Mouse (Mus musculus) limb, embryonic 12.5 days (tissue): ENCODE measurements around the gene Slc12a1. TPM values are rescaled to one million over a fixed set of nuclear protein-coding genes. Genes with fewer than 3 reads are reported as not detected.
"Not testable (repeated sequence)": the region's sequence is repeated elsewhere in the genome, so short reads cannot be mapped to it uniquely, and the experiment has no call there.

ENCODE experiments used
- ATAC-seq: fragments of 200-750 bp; cut with Nextera tagmentation; 2 replicates; pipeline ENCODE4 v1.8.0; 2017; ENCODE audit warnings: low read depth, moderate TSS enrichment; ENCODE audit not compliant: insufficient number of reproducible peaks, insufficient read depth, low FRiP score, low TSS enrichment
- H3K27ac ChIP-seq: fragments of 300-500 bp; sonication (generic); 2 replicates; pipeline ENCODE4 v1.5.1; 2016; ENCODE audit warnings: mild to moderate bottlenecking, moderate library complexity
- H3K27me3 ChIP-seq: fragments of 300-500 bp; sonication (generic); 2 replicates; pipeline ENCODE4 v1.6.1; 2016; ENCODE audit warnings: mild to moderate bottlenecking, moderate library complexity
- H3K36me3 ChIP-seq: fragments of 300-500 bp; sonication (generic); 2 replicates; pipeline ENCODE4 v1.6.1; 2016; ENCODE audit warnings: mild to moderate bottlenecking, moderate library complexity
- H3K4me1 ChIP-seq: fragments of 300-500 bp; sonication (generic); replicated peaks from 2 replicates; pipeline ENCODE4 v1.6.1; 2016
- H3K4me2 ChIP-seq: fragments of 300-500 bp; sonication (generic); 2 replicates; pipeline ENCODE4 v1.6.1; 2016; ENCODE audit warnings: mild to moderate bottlenecking, moderate library complexity
- H3K4me3 ChIP-seq: fragments of 300-500 bp; sonication (generic); replicated peaks from 2 replicates; pipeline ENCODE4 v1.5.1; 2016; ENCODE audit warnings: mild to moderate bottlenecking
- H3K9ac ChIP-seq: fragments of 300-500 bp; sonication (generic); replicated peaks from 2 replicates; pipeline ENCODE4 v1.6.1; 2016; ENCODE audit warnings: mild to moderate bottlenecking, moderate library complexity
- H3K9me3 ChIP-seq: fragments of 300-500 bp; sonication (generic); 2 replicates; pipeline ENCODE4 v1.6.1; 2016; ENCODE audit warnings: mild to moderate bottlenecking, moderate library complexity
- WGBS: fragments of 180-500 bp; shearing (Covaris S2); methylation state at CpG from one replicate; pipeline ENCODE4 v1.1.7; 2016; 5-methylcytosine and 5-hydroxymethylcytosine counted together
- polyA plus RNA-seq: library from polyadenylated mRNA; unstranded; fragments of >200 nt; fragmentation: Nextera tagmentation; extraction: Ambion mirVana; gene quantifications from 2 replicates; pipeline ENCODE4 v1.2.1, GENCODE M21; 2016

Slc12a1 gene
- not detected in 2 replicates for polyA plus RNA-seq

DNA sequence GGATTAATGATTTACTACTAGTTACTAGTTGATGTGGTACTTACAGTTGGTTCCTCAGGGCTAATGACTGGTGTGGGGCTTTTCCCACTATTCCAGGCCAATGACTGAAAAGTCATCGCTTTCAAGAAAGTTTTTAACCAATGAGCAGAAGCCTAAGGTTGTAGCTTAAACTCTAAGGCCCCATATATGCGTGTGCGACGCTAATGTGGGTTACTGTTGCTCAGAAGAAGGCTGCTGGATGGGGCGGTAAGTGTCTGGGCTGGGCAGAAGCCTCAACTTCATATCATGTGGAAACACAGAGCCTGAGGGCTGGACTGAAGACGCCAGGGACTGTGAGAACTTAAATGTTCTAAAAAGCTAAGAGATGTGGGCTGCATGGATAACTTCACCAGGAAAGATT lies at the start of gene Slc12a1:
Gene Slc12a1 (plus strand): TSS at position 118 of the 400 bp plus-strand sequence.
- no peak within 1 kb of the TSS for H3K9ac ChIP-seq
- H3K36me3 ChIP-seq: no peaks in the 10 kb centered on the region
- ATAC-seq: no peak
- H3K4me1 ChIP-seq: no peaks in the 10 kb centered on the region; the same call in 1 of the 2 replicates
- no peak within 1 kb of the TSS for H3K4me3 ChIP-seq
- H3K9me3 ChIP-seq: no peaks in the 10 kb centered on the region
- 88% methylated on average over 6 of the region's 6 CpGs for WGBS
- H3K27me3 ChIP-seq: no peaks in the 10 kb centered on the region
- no peak within 1 kb of the TSS for H3K4me2 ChIP-seq
- H3K27ac ChIP-seq: no peak within 1 kb of the TSS

DNA sequence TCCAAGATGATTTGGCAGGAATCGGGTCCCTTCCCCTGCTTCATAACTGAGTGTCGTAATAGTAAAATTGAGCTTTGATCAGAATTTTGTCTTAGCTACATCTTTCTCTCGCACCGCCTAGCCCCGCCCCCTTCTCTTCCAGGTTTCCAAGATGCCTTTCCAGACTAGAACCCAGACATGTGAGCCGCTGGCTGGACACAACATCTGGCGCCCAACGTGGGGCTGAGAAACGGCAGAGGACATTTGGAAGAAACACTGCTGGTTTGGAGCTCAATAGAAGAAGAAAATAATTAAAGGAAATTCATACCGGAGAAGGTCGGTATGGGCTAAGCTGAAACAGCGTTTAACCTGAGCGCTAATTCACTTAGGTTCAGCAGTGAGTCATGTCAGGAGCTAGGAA lies 47.8 kb upstream of the Slc12a1 start:
- H3K9ac ChIP-seq, ATAC-seq, H3K4me1 ChIP-seq, H3K27ac ChIP-seq, H3K27me3 ChIP-seq, H3K9me3 ChIP-seq, H3K4me3 ChIP-seq, H3K4me2 ChIP-seq: not testable (repeated sequence)
- 95% methylated on average over 13 of the region's 13 CpGs for WGBS
- peaks cover 72% of the 10 kb centered on the region for H3K36me3 ChIP-seq

DNA sequence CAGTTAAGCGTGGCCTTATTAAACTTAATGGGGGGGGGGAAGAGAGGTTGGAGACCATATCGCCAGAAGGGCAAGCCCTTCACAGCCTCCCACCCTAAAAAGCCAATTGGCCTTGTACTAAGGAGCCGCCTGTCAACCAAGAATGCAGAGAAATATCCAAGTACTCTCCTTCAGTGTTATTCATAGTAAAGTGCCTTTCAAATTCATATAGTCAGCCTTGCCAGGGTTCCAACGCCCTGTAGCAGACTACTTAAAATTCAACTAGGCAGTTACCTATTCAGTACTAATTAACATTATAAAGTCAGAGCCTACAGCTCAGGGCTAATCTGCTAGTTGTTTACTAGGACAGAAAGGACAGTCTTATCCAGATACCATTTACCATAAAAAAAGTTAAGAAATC lies 45.8 kb upstream of the Slc12a1 start:
- not testable (repeated sequence) for H3K27me3 ChIP-seq, H3K27ac ChIP-seq, H3K9me3 ChIP-seq, H3K4me2 ChIP-seq, H3K4me1 ChIP-seq, H3K4me3 ChIP-seq, ATAC-seq, H3K9ac ChIP-seq
- H3K36me3 ChIP-seq: peaks cover 64% of the 10 kb centered on the region
- 96% methylated on average over 4 of the region's 4 CpGs for WGBS

DNA sequence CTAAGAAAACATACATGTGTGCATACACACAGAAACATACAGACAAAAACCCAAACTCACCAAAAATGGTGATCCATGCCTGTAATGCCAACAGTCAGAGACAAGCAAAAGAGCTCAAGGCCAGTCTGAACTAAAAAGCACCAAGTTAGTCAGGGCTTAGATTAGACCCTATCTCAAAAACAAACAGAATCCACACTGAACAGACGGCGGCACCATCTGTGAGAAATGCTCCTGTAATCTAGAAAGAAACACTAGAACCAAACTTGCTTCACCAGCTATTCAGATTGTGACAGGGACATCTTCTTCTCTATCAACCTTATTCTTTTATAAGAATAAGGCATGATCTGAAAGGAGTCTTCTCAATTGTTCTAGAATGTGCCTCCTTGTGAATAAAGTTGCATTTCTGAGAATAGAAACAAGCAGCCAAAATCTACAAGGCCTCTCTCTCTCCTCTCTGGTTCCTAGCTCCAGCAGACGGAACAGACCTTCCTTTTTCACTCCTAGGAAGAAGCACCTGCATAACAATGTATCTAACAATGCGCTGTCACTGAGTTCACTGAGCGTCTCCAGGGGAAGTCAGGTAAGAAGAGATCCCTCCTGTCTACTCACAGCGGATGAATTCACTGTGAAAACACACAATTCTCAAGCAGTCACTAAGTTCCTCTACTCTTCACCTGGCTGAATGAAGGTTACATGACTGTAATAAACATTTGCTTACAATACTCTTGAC lies 32.8 kb upstream of the Slc12a1 start:
- Histone ChIP-seq H3K36me3 (peaks cover 19% of the 10 kb centered on the region), H3K9ac (no peak overlapping the region), H3K27me3 (no peaks in the 10 kb centered on the region), H3K4me1 (peaks cover 17% of the 10 kb centered on the region), H3K9me3 (no peaks in the 10 kb centered on the region), H3K4me3 (no peak overlapping the region), H3K27ac (no peak overlapping the region), H3K4me2 (no peak overlapping the region)
- no peak for ATAC-seq
- 87% methylated on average over 6 of the region's 6 CpGs for WGBS

DNA sequence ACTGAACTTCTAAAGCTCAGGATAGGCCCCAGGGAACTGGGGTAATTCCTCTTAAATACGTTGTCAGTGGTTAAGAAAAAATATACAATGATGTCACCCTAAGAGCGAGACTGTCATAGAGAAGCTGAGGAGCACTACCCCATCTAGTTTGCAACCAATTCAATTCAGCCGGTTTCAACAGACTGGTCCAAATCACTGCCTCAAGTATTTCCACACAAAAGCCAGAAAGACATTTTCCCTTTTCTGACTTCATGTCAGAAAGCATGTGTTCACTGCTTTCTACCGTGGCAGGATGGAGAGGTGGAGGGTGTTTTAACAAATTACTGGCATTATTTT lies 30.0 kb upstream of the Slc12a1 start:
- peak overlapping the region; percentile 85 for H3K4me3 ChIP-seq
- H3K36me3 ChIP-seq: no peaks in the 10 kb centered on the region
- WGBS: 11% methylated on average over 4 of the region's 4 CpGs
- peak overlapping the region; percentile 89 for H3K27ac ChIP-seq
- peak; percentile 26; the same call in 1 of the 2 replicates for ATAC-seq
- no peaks in the 10 kb centered on the region for H3K9me3 ChIP-seq
- H3K9ac ChIP-seq: peak overlapping the region; percentile 99
- peaks cover 17% of the 10 kb centered on the region for H3K4me1 ChIP-seq
- H3K4me2 ChIP-seq: peak overlapping the region; percentile 65
- no peaks in the 10 kb centered on the region for H3K27me3 ChIP-seq

DNA sequence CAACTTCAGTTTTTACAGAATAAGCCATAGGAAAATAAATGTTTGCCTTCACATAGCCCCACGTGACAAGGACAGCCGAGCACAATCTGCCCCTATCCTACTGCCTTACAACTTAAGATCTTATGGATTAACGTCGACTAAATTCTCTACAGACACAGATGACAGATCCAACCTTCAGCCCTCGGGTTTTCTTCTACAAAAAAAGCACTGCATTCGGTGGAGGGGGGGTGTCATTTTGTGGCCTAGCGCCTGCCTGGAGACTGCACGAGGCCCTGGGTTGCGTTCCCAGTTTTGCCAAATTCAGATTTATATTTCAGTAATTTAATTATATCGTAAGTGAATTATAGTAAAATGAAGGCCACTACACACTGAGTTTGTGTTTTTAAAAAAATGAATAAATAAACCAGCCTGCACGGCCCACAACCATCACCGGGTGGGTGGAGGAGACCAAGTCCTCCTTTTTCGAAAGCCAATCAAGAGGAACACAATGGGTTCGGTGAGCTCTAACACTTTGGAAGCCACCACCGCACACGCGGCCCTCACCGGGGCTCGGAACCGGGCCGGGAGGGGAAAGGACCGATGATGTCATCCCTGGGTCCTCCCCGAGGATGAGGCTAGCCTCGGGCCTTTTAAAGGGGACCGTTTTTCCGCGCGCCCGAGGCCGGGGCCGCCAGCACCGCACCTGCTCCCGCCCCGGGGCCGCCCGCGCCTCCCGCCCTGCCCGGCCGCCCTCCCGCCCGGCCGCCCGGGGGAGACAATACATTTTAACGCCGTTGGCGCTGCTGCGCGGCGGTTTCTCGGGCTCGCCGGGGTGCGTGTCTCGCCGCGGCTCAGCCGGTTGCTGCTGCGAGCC lies 29.5 kb upstream of the Slc12a1 start:
- peak overlapping the region; percentile 89 for H3K27ac ChIP-seq
- no peaks in the 10 kb centered on the region for H3K9me3 ChIP-seq
- H3K27me3 ChIP-seq: no peaks in the 10 kb centered on the region
- peak overlapping the region; percentile 99 for H3K9ac ChIP-seq
- peak; percentile 61; the same call in 1 of the 2 replicates for ATAC-seq
- H3K4me2 ChIP-seq: peak overlapping the region; percentile 65
- H3K4me1 ChIP-seq: peaks cover 17% of the 10 kb centered on the region
- no peaks in the 10 kb centered on the region for H3K36me3 ChIP-seq
- H3K4me3 ChIP-seq: peak overlapping the region; percentile 85
- WGBS: under 1% methylated on average over 54 of the region's 59 CpGs

DNA sequence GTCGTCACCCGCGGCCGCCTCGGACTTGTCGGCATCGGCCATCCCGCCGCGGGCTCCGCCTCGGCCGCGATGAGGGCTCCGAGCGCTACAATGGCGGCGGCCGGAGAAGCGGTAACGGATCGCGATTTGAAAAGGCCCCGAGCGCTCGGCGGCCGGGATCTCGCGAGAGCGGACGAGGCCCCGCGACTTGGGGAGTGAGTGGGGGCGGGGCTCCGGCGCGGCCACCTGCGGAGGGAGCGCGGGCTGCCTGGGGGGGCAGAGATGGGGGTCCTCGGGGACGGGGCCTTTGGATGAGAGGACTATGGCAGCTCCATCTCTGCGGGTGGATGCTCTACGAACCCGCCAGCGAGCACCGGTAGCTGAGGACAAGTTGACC lies 28.8 kb upstream of the Slc12a1 start, which contains the start of gene Myef2:
Gene Myef2 (minus strand): TSS at position 185 of the 376 bp plus-strand sequence.
- 1% methylated on average over 43 of the region's 48 CpGs for WGBS

DNA sequence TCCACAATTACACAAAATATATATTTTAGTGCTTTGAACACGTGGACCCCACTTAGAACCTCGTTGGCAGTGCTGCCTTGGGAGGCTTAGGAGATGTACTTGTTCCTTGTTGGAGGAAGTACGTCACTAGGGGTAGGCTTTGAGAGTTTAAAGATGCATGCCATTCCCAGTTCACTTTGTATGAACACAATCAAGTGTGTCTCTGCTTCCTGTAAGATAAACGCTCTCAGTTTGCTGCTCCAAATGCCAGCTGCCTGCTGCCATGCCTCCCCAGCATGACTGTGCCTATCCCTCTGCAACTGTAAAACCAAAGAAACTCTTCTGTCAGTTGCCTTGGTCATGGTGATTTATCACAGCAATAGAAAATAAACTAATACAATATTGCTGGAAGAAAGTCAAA lies 26.5 kb upstream of the Slc12a1 start:
- no peak overlapping the region for H3K27ac ChIP-seq
- H3K4me3 ChIP-seq: no peak overlapping the region
- no peaks in the 10 kb centered on the region for H3K36me3 ChIP-seq
- peaks cover 12% of the 10 kb centered on the region for H3K4me1 ChIP-seq
- H3K27me3 ChIP-seq: no peaks in the 10 kb centered on the region
- 32% methylated on average over 4 of the region's 4 CpGs for WGBS
- ATAC-seq: no peak
- H3K9me3 ChIP-seq: no peaks in the 10 kb centered on the region
- H3K9ac ChIP-seq: no peak overlapping the region
- no peak overlapping the region for H3K4me2 ChIP-seq

More for the DNA sequence above, 28.8 kb upstream of the Slc12a1 start, which contains the start of gene Myef2:
- H3K27me3 ChIP-seq: no peaks in the 10 kb centered on the region
- no peaks in the 10 kb centered on the region for H3K9me3 ChIP-seq
- H3K27ac ChIP-seq: peak within 1 kb of the TSS; percentile 89
- peak; percentile 63; the same call in 1 of the 2 replicates for ATAC-seq
- H3K9ac ChIP-seq: peak within 1 kb of the TSS; percentile 99
- peak within 1 kb of the TSS; percentile 65 for H3K4me2 ChIP-seq
- peaks cover 17% of the 10 kb centered on the region for H3K4me1 ChIP-seq
- H3K36me3 ChIP-seq: no peaks in the 10 kb centered on the region
- H3K4me3 ChIP-seq: peak within 1 kb of the TSS; percentile 85

DNA sequence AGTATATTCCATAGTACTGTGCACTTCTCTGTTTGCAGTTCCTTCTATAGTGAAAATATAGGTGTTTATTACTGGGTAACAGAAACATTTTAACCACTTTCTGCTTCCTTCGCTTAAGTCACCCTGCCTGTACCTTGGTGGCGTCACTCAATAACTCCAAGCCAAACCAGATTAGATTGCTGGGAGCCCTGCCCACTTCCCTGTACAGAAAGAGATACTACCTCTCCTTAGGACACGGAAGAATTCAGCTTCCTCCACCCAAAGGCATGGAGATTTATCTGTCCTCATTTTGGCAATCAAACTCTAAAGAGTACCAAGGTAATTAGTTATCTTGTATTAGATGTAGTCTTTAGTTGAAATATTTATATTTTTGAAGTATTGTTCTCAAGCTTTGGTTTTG lies 25.5 kb upstream of the Slc12a1 start:
- Histone ChIP-seq H3K36me3 (no peaks in the 10 kb centered on the region), H3K27me3 (no peaks in the 10 kb centered on the region), H3K4me2 (no peak overlapping the region), H3K9ac (no peak overlapping the region), H3K9me3 (no peaks in the 10 kb centered on the region), H3K27ac (no peak overlapping the region), H3K4me3 (no peak overlapping the region), H3K4me1 (peaks cover 5% of the 10 kb centered on the region)
- ATAC-seq: no peak
- 81% methylated on average over 3 of the region's 3 CpGs for WGBS

DNA sequence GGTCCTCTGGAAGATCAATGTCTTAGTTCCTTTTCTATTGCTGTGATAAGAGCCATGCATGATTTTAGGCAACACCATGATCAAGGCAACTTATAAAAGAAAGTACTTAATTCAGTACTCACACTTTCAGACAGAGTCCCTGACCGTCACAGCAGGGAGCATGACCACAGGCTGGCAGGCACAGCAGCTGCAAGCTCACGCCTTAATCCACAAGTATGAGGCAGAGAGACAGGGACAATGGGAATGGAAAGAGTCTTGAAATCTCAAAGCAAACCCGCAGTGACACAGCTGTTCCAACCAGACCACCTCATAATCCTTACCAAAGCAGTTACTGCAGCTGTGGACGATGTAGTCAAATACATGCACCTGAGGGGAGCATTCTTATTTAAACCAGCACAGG lies 18.2 kb upstream of the Slc12a1 start:
- H3K4me3 ChIP-seq: no peak overlapping the region
- no peaks in the 10 kb centered on the region for H3K9me3 ChIP-seq
- H3K27ac ChIP-seq: no peak overlapping the region
- H3K9ac ChIP-seq: no peak overlapping the region
- peaks cover 7% of the 10 kb centered on the region for H3K4me1 ChIP-seq
- peaks cover 11% of the 10 kb centered on the region; the same call in 1 of the 2 replicates for H3K27me3 ChIP-seq
- no peaks in the 10 kb centered on the region for H3K36me3 ChIP-seq
- 39% methylated on average over 4 of the region's 4 CpGs for WGBS
- no peak overlapping the region for H3K4me2 ChIP-seq
- no peak for ATAC-seq
